ENCODE assay signal across 8 mouse cellular contexts in genomic region chr10:82860181-82860928, GRCm38 (mm10). TPM values are rescaled to one million over a fixed set of nuclear protein-coding genes. Genes with fewer than 3 reads are reported as not detected.
DNase-seq lines count a peak whose midpoint lies in the region; ATAC-seq lines count a peak whose summit lies in the region.

No protein-coding gene starts in this region.

- H3K4me2 ChIP-seq in intestine, embryonic 14.5 days (ENCODE audit: low read length), result peak overlapping the region; percentile 84
- peak overlapping the region; percentile 76 for H3K4me2 ChIP-seq in limb, embryonic 12.5 days
- peak overlapping the region; percentile 81 for H3K4me2 ChIP-seq in midbrain, embryonic 13.5 days (replicated peaks)

- H3K4me1 ChIP-seq in intestine, embryonic 14.5 days (replicated peaks; ENCODE audit: control insufficient read depth, insufficient read depth, low read length), result peaks cover 33% of the 10 kb centered on the region
- peaks cover 29% of the 10 kb centered on the region for H3K4me1 ChIP-seq in limb, embryonic 12.5 days (replicated peaks)
- peaks cover 39% of the 10 kb centered on the region for H3K4me1 ChIP-seq in midbrain, embryonic 13.5 days (replicated peaks)

- ATAC-seq in intestine, embryonic 14.5 days (replicated peaks; ENCODE audit: low FRiP score, low TSS enrichment, low read depth), result peak; percentile 73
- peak; percentile 30; the same call in 1 of the 2 replicates for ATAC-seq in limb, embryonic 12.5 days (ENCODE audit: insufficient number of reproducible peaks, insufficient read depth, low FRiP score, low TSS enrichment, low read depth)
- ATAC-seq in midbrain, embryonic 13.5 days, result peak; percentile 75

- intact Hi-C loops in gastrocnemius, postnatal 36 days (cut with DNase I), result loop anchor here (5.0 kb wide), 2 partner anchors 37 to 98 kb away; partner anchors contain the start of gene Nfyb

- no peaks in the 10 kb centered on the region for H3K9me3 ChIP-seq in intestine, embryonic 14.5 days (ENCODE audit: control insufficient read depth, low read length)
- H3K9me3 ChIP-seq in limb, embryonic 12.5 days, result no peaks in the 10 kb centered on the region
- no peaks in the 10 kb centered on the region for H3K9me3 ChIP-seq in midbrain, embryonic 13.5 days

- no peaks in the 10 kb centered on the region for H3K27me3 ChIP-seq in intestine, embryonic 14.5 days (replicated peaks; ENCODE audit: control insufficient read depth, insufficient read depth, low read length)
- H3K27me3 ChIP-seq in limb, embryonic 12.5 days, result no peaks in the 10 kb centered on the region
- no peaks in the 10 kb centered on the region for H3K27me3 ChIP-seq in midbrain, embryonic 13.5 days

- under 1% methylated on average over 50 of the region's 50 CpGs for WGBS in intestine, embryonic 14.5 days
- under 1% methylated on average over 49 of the region's 50 CpGs for WGBS in limb, embryonic 12.5 days
- WGBS in midbrain, embryonic 13.5 days, result under 1% methylated on average over 50 of the region's 50 CpGs

- H3K4me3 ChIP-seq in intestine, embryonic 14.5 days (ENCODE audit: low read depth, low read length), result peak overlapping the region; percentile 61
- peak overlapping the region; percentile 73 for H3K4me3 ChIP-seq in limb, embryonic 12.5 days (replicated peaks)
- H3K4me3 ChIP-seq in midbrain, embryonic 13.5 days (replicated peaks), result peak overlapping the region; percentile 80

- peak overlapping the region; percentile 97 for H3K27ac ChIP-seq in intestine, embryonic 14.5 days (ENCODE audit: low read depth)
- peak overlapping the region; percentile 96 for H3K27ac ChIP-seq in limb, embryonic 12.5 days
- peak overlapping the region; percentile 95 for H3K27ac ChIP-seq in midbrain, embryonic 13.5 days

- peak overlapping the region; percentile 85 for H3K9ac ChIP-seq in intestine, embryonic 14.5 days (ENCODE audit: low read length)
- H3K9ac ChIP-seq in limb, embryonic 12.5 days (replicated peaks), result peak overlapping the region; percentile 87
- H3K9ac ChIP-seq in midbrain, embryonic 13.5 days (replicated peaks), result peak overlapping the region; percentile 88

- H3K36me3 ChIP-seq in intestine, embryonic 14.5 days (ENCODE audit: control insufficient read depth, insufficient read depth, low read length), result peaks cover 19% of the 10 kb centered on the region
- H3K36me3 ChIP-seq in limb, embryonic 12.5 days, result peaks cover 23% of the 10 kb centered on the region
- H3K36me3 ChIP-seq in midbrain, embryonic 13.5 days, result peaks cover 12% of the 10 kb centered on the region

- peak; percentile 40 to 59 for DNase-seq in left cerebral cortex, adult 18-20 months (ENCODE audit: low spot score in 2 of 2)
- no peak for DNase-seq in left cerebral cortex, adult 11 months (ENCODE audit: low spot score)
- peak; percentile 86 for DNase-seq in embryo, embryonic 10.5 days (ENCODE audit: low spot score)
- DNase-seq in gastrocnemius, postnatal 36 days, result peak; percentile 40 to 63
- peak; percentile 92 for DNase-seq in intestine, embryonic 14.5 days (ENCODE audit: low spot score)
- peak; percentile 38 for DNase-seq in skeletal muscle tissue, adult 2 months (ENCODE audit: low read depth, low spot score)

RNA-seq across cellular contexts. Expression of gene Eid3, which starts 6.1 kb away (rescaled TPM):
- total RNA-seq in left cerebral cortex, adult 18-20 months (2021), result 1 to 10 TPM in 1 of 2 experiments, under 1 TPM in 1; 0.84 to 1.3 TPM
- 1 to 10 TPM in 1 of 2 experiments, under 1 TPM in 1; 0.84 to 1.3 TPM for total RNA-seq in gastrocnemius, postnatal 36 days (2021)
- polyA plus RNA-seq in intestine, embryonic 14.5 days (2014; fragmentation: Nextera tagmentation; extraction: Ambion mirVana), result 0.31 and 0.63 TPM in 2 replicates
- polyA plus RNA-seq in limb, embryonic 12.5 days (2016; fragmentation: Nextera tagmentation; extraction: Ambion mirVana), result 0.59 and 0.68 TPM in 2 replicates
- polyA plus RNA-seq in midbrain, embryonic 13.5 days (2015; fragmentation: Nextera tagmentation; extraction: Ambion mirVana), result 0.47 and 0.55 TPM in 2 replicates

RNA-seq across cellular contexts. Expression of gene Txnrd1, which starts 26.6 kb away (rescaled TPM):
- 10 to 100 TPM; 50.2 to 53.9 TPM for total RNA-seq in left cerebral cortex, adult 18-20 months (2021)
- 10 to 100 TPM; 44.4 to 46.8 TPM for total RNA-seq in gastrocnemius, postnatal 36 days (2021)
- 124 and 128 TPM in 2 replicates for polyA plus RNA-seq in intestine, embryonic 14.5 days (2014; fragmentation: Nextera tagmentation; extraction: Ambion mirVana)
- 149 TPM in 2 replicates for polyA plus RNA-seq in limb, embryonic 12.5 days (2016; fragmentation: Nextera tagmentation; extraction: Ambion mirVana)
- 133 and 141 TPM in 2 replicates for polyA plus RNA-seq in midbrain, embryonic 13.5 days (2015; fragmentation: Nextera tagmentation; extraction: Ambion mirVana)
